Mouse (Mus musculus) c-Kit-positive CD71-positive TER-119-negative erythroid progenitor cells, embryonic 14.5 days (primary cell): ENCODE measurements around the gene Ppm1h.
"Not testable (repeated sequence)": the region's sequence is repeated elsewhere in the genome, so short reads cannot be mapped to it uniquely, and the experiment has no call there.

Experiments
- DNase-seq: peaks from one replicate; pipeline ENCODE4 v3.0.0-alpha.2; 2013; ENCODE audit warnings: low read depth

Gene Ppm1h

GRCm38 (mm10) chr10:122931851-122932550 is 253.4 kb downstream of the Ppm1h start:
- no peak for DNase-seq

GRCm38 (mm10) chr10:122933053-122933838 is 254.7 kb downstream of the Ppm1h start:
- no peak for DNase-seq

- DNase-seq, result not testable (repeated sequence)
Measured at GRCm38 (mm10) chr10:122935406-122935805, 256.8 kb downstream of the Ppm1h start.

DNA sequence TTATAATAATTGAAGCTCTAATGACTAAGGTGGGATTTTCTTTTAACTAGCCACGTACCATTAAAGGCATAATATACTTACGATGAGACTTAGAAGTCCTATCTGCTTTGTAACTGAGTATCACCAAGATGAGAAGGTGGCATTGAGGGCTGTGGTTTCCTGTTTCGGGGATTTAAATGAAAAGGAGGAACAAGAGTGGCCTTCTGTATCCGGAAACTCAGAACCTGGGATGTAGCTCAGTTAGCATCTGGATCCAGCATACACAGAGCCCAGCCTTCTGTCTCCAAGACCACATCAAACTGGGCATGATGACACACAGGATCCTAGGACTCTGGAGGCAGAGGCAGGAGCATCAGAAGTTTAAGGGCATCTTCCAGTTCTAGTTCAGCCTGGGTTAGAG is 258.8 kb downstream of the Ppm1h start:
- not testable (repeated sequence) for DNase-seq

- DNase-seq, result no peak
Measured at GRCm38 (mm10) chr10:122939546-122939945, 261.0 kb downstream of the Ppm1h start.

DNA sequence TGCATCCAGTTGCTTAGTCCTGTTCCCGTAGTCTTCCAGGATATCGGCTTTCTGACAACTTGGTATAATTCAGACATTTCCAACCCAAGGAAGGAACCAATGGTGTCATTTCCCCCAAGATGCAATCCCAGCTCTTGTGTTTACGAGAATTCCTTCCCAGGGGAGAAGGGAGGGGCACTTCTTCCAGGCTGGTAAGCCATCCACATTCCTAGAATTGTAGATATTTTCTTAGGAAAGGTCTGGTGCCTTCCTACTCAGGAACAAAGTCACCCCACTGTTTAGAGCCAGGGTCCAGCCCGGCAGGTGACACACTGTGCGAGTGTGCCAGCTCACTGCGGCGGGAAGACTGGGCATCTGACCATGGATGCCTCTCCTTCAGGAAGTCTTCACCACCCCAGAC is 264.2 kb downstream of the Ppm1h start:
- no peak for DNase-seq

DNA sequence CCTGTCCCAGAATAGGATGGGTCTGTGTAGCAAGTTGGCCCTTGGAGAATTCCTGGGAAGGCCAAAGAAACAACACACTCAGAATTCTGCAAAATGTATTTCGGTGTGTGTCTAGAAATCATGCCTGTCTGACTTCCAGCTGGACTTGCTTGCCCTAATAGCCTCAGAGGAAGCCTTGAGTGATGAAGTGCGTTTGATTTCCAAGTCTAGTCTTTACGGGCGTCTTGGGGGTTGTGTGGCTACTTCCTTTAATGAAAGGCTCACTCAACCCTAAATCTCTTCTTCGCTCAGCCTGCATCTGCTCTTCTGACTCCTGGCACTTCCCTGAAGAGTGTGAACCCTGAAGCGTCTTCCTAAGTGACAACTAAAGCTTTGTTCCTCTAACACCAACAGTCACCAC is 265.3 kb downstream of the Ppm1h start:
- DNase-seq, result no peak

DNA sequence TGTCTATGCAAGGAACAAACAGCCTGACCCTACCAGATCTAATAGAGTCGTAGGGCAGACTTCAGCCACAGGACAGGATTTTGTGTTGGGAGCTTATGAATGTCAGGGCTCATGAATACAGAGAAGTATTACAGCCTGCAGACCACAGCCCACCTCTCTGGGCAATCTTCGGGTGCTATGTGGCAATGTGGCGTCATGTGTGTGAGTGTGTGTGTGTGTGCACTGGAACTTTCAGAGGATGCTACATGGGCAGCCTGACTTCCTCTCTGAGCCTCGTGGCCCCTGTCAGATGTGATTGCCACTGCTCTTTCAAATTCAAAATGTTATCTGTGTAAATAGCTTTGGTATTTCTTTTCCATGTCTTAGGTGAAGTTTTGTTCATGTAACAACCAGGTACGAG is 266.3 kb downstream of the Ppm1h start:
- no peak for DNase-seq

- DNase-seq, result no peak
Measured at GRCm38 (mm10) chr10:122950966-122951365, 272.4 kb downstream of the Ppm1h start.

DNA sequence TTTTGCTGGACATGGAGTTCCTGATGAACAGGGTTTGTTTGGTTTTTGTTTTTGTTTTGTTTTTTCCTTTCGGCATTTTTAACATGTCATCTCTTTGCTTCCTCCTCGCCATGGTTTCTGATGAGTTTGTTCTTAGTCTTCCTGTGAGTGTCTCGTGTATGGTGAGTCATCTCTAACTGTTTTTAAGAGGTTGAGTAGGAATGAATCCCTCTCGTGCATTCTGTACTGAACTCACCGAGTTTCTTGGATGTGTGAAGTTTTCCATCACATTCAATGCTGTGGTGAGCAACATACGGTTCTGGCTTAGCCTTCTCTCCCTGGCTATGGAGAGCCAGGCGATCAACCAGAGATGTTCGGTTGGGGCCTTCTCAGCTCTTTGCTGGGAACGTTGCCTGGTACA is 275.0 kb downstream of the Ppm1h start:
- no peak for DNase-seq

DNA sequence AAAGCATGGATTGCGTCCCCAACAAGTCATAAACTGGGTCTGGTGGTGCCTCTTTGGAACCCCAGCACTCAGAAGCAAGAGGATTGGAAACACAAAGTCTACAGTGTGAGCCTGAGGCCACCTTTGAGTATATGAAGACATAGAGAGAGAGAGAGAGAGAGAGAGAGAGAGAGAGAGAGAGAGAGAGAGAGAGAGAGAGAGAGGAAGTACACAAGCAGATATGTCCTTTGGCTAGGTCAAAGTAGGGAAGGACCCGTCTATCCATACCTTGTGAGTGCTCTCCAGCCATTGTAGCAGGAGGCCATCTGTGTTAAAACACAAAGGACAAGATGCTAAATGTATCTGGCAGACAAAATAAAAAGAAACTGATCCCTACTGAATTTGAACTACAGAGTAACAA is 279.4 kb downstream of the Ppm1h start:
- DNase-seq, result no peak

DNA sequence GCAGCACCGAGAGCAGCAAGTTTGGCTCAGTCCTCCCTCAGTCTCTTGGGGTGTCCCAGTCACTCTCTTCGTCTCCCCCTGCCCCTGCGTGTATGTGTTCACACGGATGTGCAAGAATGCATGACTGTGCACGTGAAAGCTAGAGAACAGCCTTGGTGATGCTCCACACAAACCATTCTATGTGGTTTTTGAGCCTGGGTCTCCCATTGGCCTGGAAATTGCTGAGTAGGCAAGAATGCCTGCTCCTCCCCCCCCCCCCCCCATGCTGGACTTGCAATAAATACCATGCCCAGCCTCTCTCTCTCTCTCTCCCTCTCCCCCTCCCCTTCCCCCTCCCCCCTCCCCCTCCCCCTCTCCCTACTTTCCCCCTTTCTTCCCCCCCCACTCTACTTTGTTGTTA is 280.1 kb downstream of the Ppm1h start:
- no peak for DNase-seq

DNA sequence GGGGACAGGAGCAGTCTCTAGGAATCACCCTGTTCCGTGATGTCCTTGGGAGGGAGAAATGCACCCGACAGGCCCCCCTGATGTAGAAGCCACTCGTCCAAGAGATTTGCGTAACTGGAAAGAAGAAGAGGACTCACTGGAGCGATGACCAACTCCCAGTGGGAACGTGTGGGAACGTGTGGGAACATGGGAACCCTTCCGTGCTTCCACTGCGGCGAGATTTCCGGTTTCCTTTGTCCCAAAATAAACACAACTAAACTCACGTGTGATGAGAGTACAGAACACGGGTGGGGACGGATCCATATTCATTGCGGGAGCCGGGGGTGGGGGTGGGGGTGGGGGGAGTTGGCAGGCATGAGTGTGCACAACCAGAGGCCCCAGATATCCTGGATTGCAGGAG is 281.7 kb downstream of the Ppm1h start:
- no peak for DNase-seq

DNA sequence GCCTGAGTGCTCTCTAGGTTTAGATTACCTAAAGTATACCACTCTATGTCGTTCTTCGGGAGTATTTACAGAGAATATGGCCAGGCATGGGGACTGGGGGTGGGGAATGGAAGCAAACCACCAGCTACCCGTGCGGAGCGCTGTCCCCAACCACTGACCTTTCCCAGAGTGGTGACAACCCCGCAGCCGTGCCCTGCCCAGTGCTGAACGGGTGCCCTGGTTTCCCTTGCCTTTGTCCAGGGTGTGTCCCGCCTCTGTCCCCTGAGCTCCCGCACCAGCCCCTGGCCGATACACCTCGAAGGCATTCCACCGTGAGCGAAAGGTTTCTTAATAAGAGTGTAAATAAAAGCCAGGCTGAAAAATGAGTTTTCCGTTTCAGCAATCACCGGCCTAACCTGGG is 282.2 kb downstream of the Ppm1h start:
- no peak for DNase-seq

GRCm38 (mm10) chr10:122961494-122961893 is 282.9 kb downstream of the Ppm1h start:
- no peak for DNase-seq

GRCm38 (mm10) chr10:122962651-122963050 is 284.1 kb downstream of the Ppm1h start:
- DNase-seq, result no peak

DNA sequence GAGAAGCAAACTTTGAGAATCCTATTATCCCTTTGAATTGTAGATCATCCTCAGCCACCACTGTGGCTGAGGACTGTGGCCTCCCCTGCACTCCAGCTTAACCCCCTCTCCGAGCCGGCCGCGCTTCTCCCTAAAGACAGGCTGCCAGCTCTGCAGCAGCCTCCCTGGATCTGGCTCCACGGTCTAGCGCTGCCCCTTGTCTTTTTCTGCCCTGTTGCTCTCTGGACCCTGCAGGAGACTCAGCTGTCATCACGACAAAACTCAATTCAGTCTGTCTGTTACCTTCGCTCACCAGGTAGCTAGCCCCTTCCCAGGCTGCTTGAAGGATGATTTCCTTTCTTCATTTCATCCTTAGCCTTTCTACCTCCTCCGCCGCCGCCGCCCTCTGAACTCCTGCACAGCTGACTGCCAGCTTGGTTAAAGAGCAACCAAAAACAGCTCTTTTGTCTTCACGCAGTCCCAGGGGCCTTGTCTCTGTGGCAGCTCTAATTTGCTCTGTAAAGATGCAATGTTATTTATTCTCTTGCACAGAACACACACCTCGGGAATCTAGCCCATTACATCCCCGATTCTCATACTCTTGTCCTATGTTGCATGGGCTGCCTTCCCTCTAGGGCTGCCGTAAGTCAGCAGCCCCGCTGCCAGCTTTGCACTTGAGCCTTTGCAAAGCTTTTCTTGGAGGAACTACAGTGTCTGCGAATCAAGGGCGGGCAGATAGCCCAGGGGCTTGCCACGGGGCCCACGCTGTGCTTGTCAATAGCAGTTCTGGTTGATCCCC is 285.1 kb downstream of the Ppm1h start:
- DNase-seq, result no peak

DNA sequence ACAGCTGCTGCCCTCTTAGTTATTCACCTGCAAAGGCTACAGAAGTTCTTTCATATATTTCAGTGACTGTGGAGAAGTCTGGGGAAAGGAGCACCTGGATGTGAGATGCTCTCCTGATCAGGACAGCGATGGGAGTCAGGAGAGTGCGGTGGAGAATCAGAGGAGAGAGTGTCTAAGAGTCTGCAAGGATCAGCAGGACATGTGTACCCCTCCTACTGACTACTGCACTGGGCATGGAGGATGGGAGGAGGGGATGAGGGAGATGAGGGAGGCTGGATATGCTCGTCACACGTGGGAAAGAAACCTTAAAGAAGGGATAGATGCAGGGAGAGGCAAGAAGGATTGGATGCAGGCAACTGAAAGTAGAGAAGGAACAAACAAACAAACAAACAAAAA is 285.7 kb downstream of the Ppm1h start:
- no peak for DNase-seq

GRCm38 (mm10) chr10:122965650-122966049 is 287.1 kb downstream of the Ppm1h start:
- not testable (repeated sequence) for DNase-seq

DNA sequence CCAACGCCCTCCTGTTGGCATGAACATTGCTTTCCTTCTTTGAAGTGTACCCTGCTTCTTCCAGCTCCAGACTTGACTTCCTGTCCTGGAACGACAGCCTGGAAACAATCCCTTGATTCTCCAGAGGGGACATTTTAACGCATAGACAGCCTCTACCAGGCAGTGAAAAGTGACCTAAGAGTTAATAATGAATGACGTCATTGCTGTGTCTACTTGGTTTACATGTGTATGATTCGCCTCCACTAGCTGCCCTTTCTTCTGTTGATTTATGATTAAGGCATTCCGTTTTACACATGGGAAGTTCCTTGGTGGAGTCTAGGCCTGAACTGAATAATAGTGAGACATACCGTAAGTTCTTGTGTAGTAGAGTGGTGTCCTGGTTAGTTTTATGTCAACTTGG is 287.9 kb downstream of the Ppm1h start:
- no peak for DNase-seq

GRCm38 (mm10) chr10:122970188-122970587 is 291.6 kb downstream of the Ppm1h start:
- no peak for DNase-seq

GRCm38 (mm10) chr10:122973241-122973640 is 294.7 kb downstream of the Ppm1h start:
- DNase-seq, result no peak

- DNase-seq, result no peak
Measured at GRCm38 (mm10) chr10:122976038-122976437, 297.5 kb downstream of the Ppm1h start.
